Mouse (Mus musculus) stomach, postnatal 0 days (tissue): ENCODE data around the gene Osbp. TPM values are rescaled to one million over a fixed set of nuclear protein-coding genes. Genes with fewer than 3 reads are reported as not detected.
A peak's percentile ranks its signal among the peaks of the same experiment; 100 is the strongest.

Source experiments
- ATAC-seq: fragments of 200-750 bp; cut with Nextera tagmentation; 2 replicates; pipeline ENCODE4 v1.8.0; 2017; ENCODE audit not compliant: low FRiP score, low TSS enrichment
- DNase-seq: peaks from one replicate; pipeline ENCODE4 v3.0.0-alpha.2; 2016; ENCODE audit warnings: low spot score
- H3K27ac ChIP-seq: fragments of 300-500 bp; sonication (generic); replicated peaks from 2 replicates; pipeline ENCODE4 v1.5.1; 2014; ENCODE audit warnings: mild to moderate bottlenecking, control low read depth
- H3K27me3 ChIP-seq: fragments of 300-500 bp; sonication (generic); 2 replicates; pipeline ENCODE4 v1.6.1; 2014; ENCODE audit warnings: low read length; ENCODE audit not compliant: control insufficient read depth, insufficient read depth
- H3K36me3 ChIP-seq: fragments of 300-500 bp; sonication (generic); 2 replicates; pipeline ENCODE4 v1.6.1; 2014; ENCODE audit warnings: low read length, mixed read lengths; ENCODE audit not compliant: control insufficient read depth, insufficient read depth
- H3K4me1 ChIP-seq: fragments of 300-500 bp; sonication (generic); replicated peaks from 2 replicates; pipeline ENCODE4 v1.6.1; 2014; ENCODE audit warnings: antibody characterized with exemption; ENCODE audit not compliant: control insufficient read depth, insufficient read depth
- H3K4me2 ChIP-seq: fragments of 300-500 bp; sonication (generic); replicated peaks from 2 replicates; pipeline ENCODE4 v1.6.1; 2014; ENCODE audit warnings: low read depth, mild to moderate bottlenecking, control low read depth, moderate library complexity
- H3K4me3 ChIP-seq: fragments of 300-500 bp; sonication (generic); 2 replicates; pipeline ENCODE4 v1.5.1; 2014; ENCODE audit warnings: low read depth, low read length, control low read depth
- H3K9ac ChIP-seq: fragments of 300-500 bp; sonication (generic); 2 replicates; pipeline ENCODE4 v1.6.1; 2014; ENCODE audit warnings: mild to moderate bottlenecking, low read length, control low read depth, mixed read lengths
- H3K9me3 ChIP-seq: fragments of 300-500 bp; sonication (generic); 2 replicates; pipeline ENCODE4 v1.6.1; 2016; ENCODE audit warnings: low read length; ENCODE audit not compliant: control insufficient read depth
- CTCF ChIP-seq: IDR thresholded peaks from 2 replicates; pipeline ENCODE4 v1.5.1; 2016; ENCODE audit warnings: antibody characterized with exemption, low read depth, mild to moderate bottlenecking, moderate library complexity
- EP300 ChIP-seq: optimal IDR thresholded peaks from 2 replicates; pipeline ENCODE3; 2016; ENCODE audit warnings: antibody characterized with exemption
- WGBS: fragments of 180-500 bp; shearing (Covaris S2); extraction: QIAGEN DNeasy Blood & Tissue Kit; methylation state at CpG from one replicate; pipeline ENCODE4 v1.1.7; 2014; 5-methylcytosine and 5-hydroxymethylcytosine counted together
- polyA plus RNA-seq: library from polyadenylated mRNA; unstranded; fragments of >200 nt; fragmentation: Nextera tagmentation; extraction: Ambion mirVana; gene quantifications from 2 replicates; pipeline ENCODE4 v1.2.1, GENCODE M21; 2015

Osbp gene
- polyA plus RNA-seq, 1 experiment from 2014 or later: 4.5 TPM

GRCm38 (mm10) chr19:11949878-11950277 is 15.9 kb upstream of the Osbp start:
- H3K27ac ChIP-seq: no peak overlapping the region
- H3K36me3 ChIP-seq: no peaks in the 10 kb centered on the region
- no peak overlapping the region for H3K4me2 ChIP-seq
- no peaks in the 10 kb centered on the region for H3K27me3 ChIP-seq
- ATAC-seq: no peak
- TF ChIP-seq CTCF (no peak), EP300 (no peak)
- WGBS: 48% methylated on average over 1 of the region's 1 CpGs
- H3K4me3 ChIP-seq: no peak overlapping the region
- H3K4me1 ChIP-seq: no peaks in the 10 kb centered on the region
- H3K9me3 ChIP-seq: no peaks in the 10 kb centered on the region
- H3K9ac ChIP-seq: no peak overlapping the region
- no peak for DNase-seq

- 66% methylated on average over 7 of the region's 7 CpGs for WGBS
- H3K9me3 ChIP-seq: no peaks in the 10 kb centered on the region
- no peaks in the 10 kb centered on the region for H3K27me3 ChIP-seq
- no peaks in the 10 kb centered on the region for H3K36me3 ChIP-seq
- H3K4me3 ChIP-seq: no peak overlapping the region
- ATAC-seq (peak; percentile 84; the same call in 1 of the 2 replicates), DNase-seq (peak; percentile 37)
- no peak overlapping the region for H3K9ac ChIP-seq
- no peak overlapping the region for H3K4me2 ChIP-seq
- TF ChIP-seq EP300 (no peak), CTCF (peak; percentile 32; the same call in 1 of the 2 replicates)
- no peak overlapping the region for H3K27ac ChIP-seq
- no peaks in the 10 kb centered on the region for H3K4me1 ChIP-seq
These were observed 15.0 kb upstream of the Osbp start for GRCm38 (mm10) chr19:11950747-11951146.

- no peaks in the 10 kb centered on the region for H3K9me3 ChIP-seq
- DNase-seq (no peak), ATAC-seq (no peak)
- no peak overlapping the region for H3K27ac ChIP-seq
- no peaks in the 10 kb centered on the region for H3K36me3 ChIP-seq
- no peak overlapping the region for H3K9ac ChIP-seq
- no peaks in the 10 kb centered on the region for H3K4me1 ChIP-seq
- no peak overlapping the region for H3K4me3 ChIP-seq
- 38% methylated on average over 6 of the region's 6 CpGs for WGBS
- TF ChIP-seq EP300: no peak
- TF ChIP-seq CTCF: peak; percentile 27
- no peaks in the 10 kb centered on the region for H3K27me3 ChIP-seq
- H3K4me2 ChIP-seq: no peak overlapping the region
These were observed 11.5 kb upstream of the Osbp start for GRCm38 (mm10) chr19:11954206-11954605.

GRCm38 (mm10) chr19:11956636-11957035 is 9.1 kb upstream of the Osbp start:
- H3K4me2 ChIP-seq: no peak overlapping the region
- no peaks in the 10 kb centered on the region for H3K36me3 ChIP-seq
- no peaks in the 10 kb centered on the region for H3K4me1 ChIP-seq
- WGBS: 83% methylated on average over 5 of the region's 5 CpGs
- ATAC-seq (no peak), DNase-seq (no peak)
- H3K27ac ChIP-seq: no peak overlapping the region
- H3K4me3 ChIP-seq: no peak overlapping the region
- no peaks in the 10 kb centered on the region for H3K9me3 ChIP-seq
- no peak overlapping the region for H3K9ac ChIP-seq
- H3K27me3 ChIP-seq: no peaks in the 10 kb centered on the region
- TF ChIP-seq CTCF (no peak), EP300 (no peak)

GRCm38 (mm10) chr19:11957396-11957795 is 8.3 kb upstream of the Osbp start:
- Histone ChIP-seq H3K27me3 (no peaks in the 10 kb centered on the region), H3K9ac (no peak overlapping the region), H3K9me3 (no peaks in the 10 kb centered on the region), H3K4me2 (no peak overlapping the region), H3K27ac (no peak overlapping the region), H3K4me3 (no peak overlapping the region), H3K36me3 (no peaks in the 10 kb centered on the region), H3K4me1 (no peaks in the 10 kb centered on the region)
- DNase-seq (no peak), ATAC-seq (no peak)
- TF ChIP-seq EP300 (no peak), CTCF (no peak)
- WGBS: 91% methylated on average over 5 of the region's 5 CpGs

- Histone ChIP-seq H3K9me3 (no peaks in the 10 kb centered on the region), H3K4me1 (no peaks in the 10 kb centered on the region), H3K27ac (no peak overlapping the region), H3K27me3 (no peaks in the 10 kb centered on the region), H3K36me3 (no peaks in the 10 kb centered on the region), H3K4me2 (no peak overlapping the region), H3K9ac (no peak overlapping the region), H3K4me3 (no peak overlapping the region)
- 72% methylated on average over 8 of the region's 8 CpGs for WGBS
- DNase-seq (no peak), ATAC-seq (no peak)
- TF ChIP-seq CTCF (no peak), EP300 (no peak)
These were observed 7.9 kb upstream of the Osbp start for GRCm38 (mm10) chr19:11957846-11958245.
